Mouse (Mus musculus) lung, embryonic 16.5 days (tissue): ENCODE measurements around the gene Zfp839. TPM values are rescaled to one million over a fixed set of nuclear protein-coding genes. Genes with fewer than 3 reads are reported as not detected.

ENCODE experiments used
- ATAC-seq: fragments of 200-750 bp; cut with Nextera tagmentation; 2 replicates; pipeline ENCODE4 v1.8.0; 2017; ENCODE audit warnings: low read depth, mild to moderate bottlenecking, moderate library complexity
- H3K27ac ChIP-seq: fragments of 300-500 bp; sonication (generic); 2 replicates; pipeline ENCODE4 v1.5.1; 2014; ENCODE audit warnings: mild to moderate bottlenecking, control low read depth, low read length
- H3K27me3 ChIP-seq: fragments of 300-500 bp; sonication (generic); 2 replicates; pipeline ENCODE4 v1.6.1; 2014; ENCODE audit warnings: low read depth, low read length, mixed read lengths; ENCODE audit not compliant: control insufficient read depth, insufficient read depth
- H3K36me3 ChIP-seq: fragments of 300-500 bp; sonication (generic); 2 replicates; pipeline ENCODE4 v1.6.1; 2014; ENCODE audit warnings: low read length; ENCODE audit not compliant: control insufficient read depth, insufficient read depth
- H3K4me1 ChIP-seq: fragments of 300-500 bp; sonication (generic); replicated peaks from 2 replicates; pipeline ENCODE4 v1.6.1; 2014; ENCODE audit warnings: low read length, mixed read lengths; ENCODE audit not compliant: control insufficient read depth, insufficient read depth
- H3K4me2 ChIP-seq: fragments of 300-500 bp; sonication (generic); 2 replicates; pipeline ENCODE4 v1.6.1; 2014; ENCODE audit warnings: low read depth, low read length, control low read depth
- H3K4me3 ChIP-seq: fragments of 300-500 bp; sonication (generic); 2 replicates; pipeline ENCODE4 v1.5.1; 2014; ENCODE audit warnings: mild to moderate bottlenecking, low read length, control low read depth
- H3K9ac ChIP-seq: fragments of 300-500 bp; sonication (generic); 2 replicates; pipeline ENCODE4 v1.6.1; 2014; ENCODE audit warnings: low read length, control low read depth
- H3K9me3 ChIP-seq: fragments of 300-500 bp; sonication (generic); 2 replicates; pipeline ENCODE4 v1.6.1; 2016; ENCODE audit warnings: low read length; ENCODE audit not compliant: control insufficient read depth
- WGBS: fragments of 180-500 bp; shearing (Covaris S2); extraction: QIAGEN DNeasy Blood & Tissue Kit; methylation state at CpG from one replicate; pipeline ENCODE4 v1.1.7; 2014; 5-methylcytosine and 5-hydroxymethylcytosine counted together
- polyA plus RNA-seq: library from polyadenylated mRNA; unstranded; fragments of >200 nt; fragmentation: Nextera tagmentation; extraction: Ambion mirVana; gene quantifications from 2 replicates; pipeline ENCODE4 v1.2.1, GENCODE M21; 2015

The Zfp839 gene
- polyA plus RNA-seq, 1 experiment from 2014 or later: 5.8 TPM

DNA sequence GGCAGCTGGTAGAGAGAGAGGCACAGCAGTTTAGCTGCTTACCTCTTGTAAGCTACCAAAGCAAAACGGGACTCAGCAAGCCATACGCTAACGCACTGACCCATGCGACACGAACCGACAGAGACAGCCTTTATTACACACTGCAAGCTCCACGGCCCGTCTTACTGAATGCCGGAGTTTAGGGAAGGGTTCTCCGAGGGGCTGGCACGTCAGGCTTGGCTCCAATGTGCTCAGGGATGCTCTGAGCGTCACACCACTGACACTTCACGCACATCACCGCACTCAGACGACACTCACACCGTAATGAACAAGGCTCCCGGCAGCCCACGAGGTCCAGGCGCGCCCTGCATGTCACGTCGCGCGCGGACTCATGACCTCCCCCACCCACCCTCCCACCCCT, 38.6 kb downstream of the Zfp839 start:
- Histone ChIP-seq H3K4me1 (peaks cover 15% of the 10 kb centered on the region), H3K27me3 (no peaks in the 10 kb centered on the region), H3K9ac (peak overlapping the region; percentile 76), H3K36me3 (peaks cover 2% of the 10 kb centered on the region; the same call in 1 of the 2 replicates), H3K27ac (no peak overlapping the region), H3K4me3 (peak overlapping the region; percentile 78), H3K9me3 (no peaks in the 10 kb centered on the region), H3K4me2 (peak overlapping the region; percentile 88)
- ATAC-seq: no peak; the same call in 1 of the 2 replicates
- WGBS: 0% methylated on average over 25 of the region's 25 CpGs

DNA sequence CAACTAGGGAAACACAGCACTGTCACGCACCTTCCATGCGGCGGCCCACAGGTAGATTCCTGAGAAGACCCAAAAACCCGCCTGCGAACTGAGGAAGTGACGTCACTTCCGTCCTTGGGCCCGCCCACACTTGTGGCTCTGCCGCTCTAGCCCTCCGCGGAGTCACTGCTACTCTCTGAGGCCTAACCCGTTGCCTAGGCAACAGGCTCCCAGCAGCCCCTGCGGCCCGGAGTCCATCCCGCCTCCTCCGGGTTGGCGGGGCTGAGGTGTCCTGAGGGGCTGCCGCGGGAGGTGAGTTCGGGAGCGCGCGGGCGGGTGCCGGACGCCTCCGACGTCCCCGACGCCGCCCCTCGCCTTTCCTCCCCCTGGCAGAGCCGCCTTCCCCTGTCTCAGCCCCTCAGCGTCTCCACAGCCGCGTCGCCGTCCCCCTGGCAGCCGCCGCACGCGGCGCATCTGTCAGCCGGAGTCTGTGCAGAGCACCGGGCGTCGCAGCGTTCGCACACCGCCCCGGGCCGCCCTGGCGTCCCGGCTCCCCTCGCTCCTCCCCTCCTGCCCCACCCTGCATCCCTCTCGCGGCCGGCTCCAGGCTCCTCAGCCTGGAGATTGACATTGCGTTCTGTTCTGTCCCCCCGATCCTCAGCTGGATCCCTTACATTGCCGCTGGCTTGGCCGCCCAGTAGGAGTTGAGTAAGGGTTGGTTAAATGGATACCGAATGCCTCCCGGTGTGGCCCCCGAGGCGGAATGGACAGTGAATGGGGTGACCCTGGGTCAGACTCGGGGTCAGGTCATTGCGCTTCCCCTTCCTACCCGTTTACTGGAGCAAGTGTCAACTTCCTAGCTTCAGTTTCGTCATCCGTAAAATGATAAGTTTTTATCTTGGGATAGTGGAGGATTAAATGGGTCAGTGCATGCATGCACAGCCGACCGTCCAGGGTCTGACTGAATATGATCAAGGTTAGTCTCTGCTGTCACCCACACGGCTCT, 39.3 kb downstream of the Zfp839 start, which contains the start of the genes Cinp and Tecpr2:
Gene Cinp (minus strand): TSS at position 110 of the 985 bp plus-strand sequence.
Gene Tecpr2 (plus strand): TSS at position 229 of the 985 bp plus-strand sequence.
- no peaks in the 10 kb centered on the region for H3K36me3 ChIP-seq
- H3K4me3 ChIP-seq: peak within 1 kb of the TSS; percentile 78
- peaks cover 15% of the 10 kb centered on the region for H3K4me1 ChIP-seq
- peak within 1 kb of the TSS; percentile 76 for H3K9ac ChIP-seq
- H3K27me3 ChIP-seq: no peaks in the 10 kb centered on the region
- peak; percentile 99 for ATAC-seq
- no peaks in the 10 kb centered on the region for H3K9me3 ChIP-seq
- peak within 1 kb of the TSS; percentile 72 for H3K27ac ChIP-seq
- WGBS: under 1% methylated on average over 73 of the region's 74 CpGs
- peak within 1 kb of the TSS; percentile 88 for H3K4me2 ChIP-seq

DNA sequence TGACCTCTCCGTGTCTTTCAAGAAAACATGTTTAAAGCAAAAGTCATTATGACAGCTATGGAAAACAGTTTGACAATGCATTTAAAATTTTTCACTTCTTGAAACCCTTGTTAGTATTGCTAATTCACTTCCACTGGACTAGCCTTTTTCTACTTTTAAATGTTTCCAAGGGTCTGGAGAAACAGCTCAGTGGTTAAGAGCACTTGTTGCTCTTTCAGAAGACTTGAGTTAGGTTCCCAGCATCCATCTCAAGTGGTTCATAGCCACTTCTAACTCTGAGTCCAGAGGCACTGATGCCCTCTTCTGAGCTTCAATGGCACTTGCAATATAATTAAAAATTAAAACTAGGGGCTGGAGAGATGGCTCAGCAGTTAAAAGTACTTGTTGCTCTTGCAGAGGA, 41.8 kb downstream of the Zfp839 start:
- H3K4me2 ChIP-seq: no peak overlapping the region
- H3K27me3 ChIP-seq: no peaks in the 10 kb centered on the region
- no peak overlapping the region for H3K27ac ChIP-seq
- WGBS: 89% methylated on average over 1 of the region's 1 CpGs
- no peaks in the 10 kb centered on the region for H3K9me3 ChIP-seq
- peaks cover 15% of the 10 kb centered on the region for H3K4me1 ChIP-seq
- H3K4me3 ChIP-seq: no peak overlapping the region
- ATAC-seq: no peak
- no peaks in the 10 kb centered on the region for H3K36me3 ChIP-seq
- H3K9ac ChIP-seq: no peak overlapping the region

DNA sequence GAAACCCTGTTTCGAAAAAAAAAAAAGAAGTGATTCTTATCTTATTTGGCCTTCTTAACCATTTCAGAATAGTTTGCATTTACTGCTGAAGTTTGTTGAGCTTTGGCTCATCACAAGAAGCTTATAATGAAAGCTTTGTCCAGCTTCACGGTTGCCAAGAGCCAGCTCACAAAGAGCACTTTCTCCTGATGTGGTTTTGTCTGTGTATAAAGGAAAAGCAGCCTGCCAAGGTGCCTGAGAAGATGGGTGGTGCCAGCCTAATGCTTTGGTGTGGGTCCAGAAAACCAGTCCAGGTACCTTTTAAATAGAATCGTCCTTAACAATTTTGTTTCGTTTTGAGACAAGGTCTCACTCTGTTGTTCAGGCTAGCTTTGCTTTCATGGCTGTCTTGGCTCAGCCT, 52.1 kb downstream of the Zfp839 start:
- no peak overlapping the region for H3K9ac ChIP-seq
- no peak; the same call in 1 of the 2 replicates for ATAC-seq
- H3K27me3 ChIP-seq: no peaks in the 10 kb centered on the region
- no peak overlapping the region for H3K4me3 ChIP-seq
- peaks cover 2% of the 10 kb centered on the region; the same call in 1 of the 2 replicates for H3K9me3 ChIP-seq
- no peak overlapping the region for H3K4me2 ChIP-seq
- H3K4me1 ChIP-seq: no peaks in the 10 kb centered on the region
- H3K27ac ChIP-seq: 0 out of 2 replicates have a peak overlapping the region, but pooled peaks have one; percentile 36
- H3K36me3 ChIP-seq: no peaks in the 10 kb centered on the region
- 62% methylated on average over 4 of the region's 4 CpGs for WGBS

DNA sequence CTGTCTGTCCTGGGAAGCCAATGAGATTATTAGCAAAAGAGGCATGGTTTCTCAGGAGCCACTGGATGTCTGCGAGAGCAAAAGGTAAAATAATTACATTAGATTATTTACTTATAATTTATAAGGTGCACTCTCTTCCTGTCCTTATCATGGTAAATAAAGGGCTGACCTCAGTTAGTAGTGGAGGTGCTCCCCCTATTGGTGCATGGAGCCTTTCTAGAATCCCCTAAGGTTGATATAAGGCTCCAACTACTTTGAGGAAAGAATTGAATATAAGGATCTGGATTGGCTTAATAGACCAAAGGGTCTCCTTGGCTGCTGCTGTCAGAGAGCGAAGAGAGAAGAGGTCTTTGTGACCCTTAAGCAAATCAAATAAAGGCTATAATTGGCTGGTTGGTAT, 53.5 kb downstream of the Zfp839 start:
- H3K27ac ChIP-seq: no peak overlapping the region
- H3K36me3 ChIP-seq: no peaks in the 10 kb centered on the region
- no peaks in the 10 kb centered on the region for H3K4me1 ChIP-seq
- H3K9me3 ChIP-seq: peaks cover 2% of the 10 kb centered on the region; the same call in 1 of the 2 replicates
- H3K27me3 ChIP-seq: no peaks in the 10 kb centered on the region
- no peak for ATAC-seq
- no peak overlapping the region for H3K4me3 ChIP-seq
- H3K9ac ChIP-seq: no peak overlapping the region
- no peak overlapping the region for H3K4me2 ChIP-seq
- WGBS: 81% methylated on average over 2 of the region's 2 CpGs

DNA sequence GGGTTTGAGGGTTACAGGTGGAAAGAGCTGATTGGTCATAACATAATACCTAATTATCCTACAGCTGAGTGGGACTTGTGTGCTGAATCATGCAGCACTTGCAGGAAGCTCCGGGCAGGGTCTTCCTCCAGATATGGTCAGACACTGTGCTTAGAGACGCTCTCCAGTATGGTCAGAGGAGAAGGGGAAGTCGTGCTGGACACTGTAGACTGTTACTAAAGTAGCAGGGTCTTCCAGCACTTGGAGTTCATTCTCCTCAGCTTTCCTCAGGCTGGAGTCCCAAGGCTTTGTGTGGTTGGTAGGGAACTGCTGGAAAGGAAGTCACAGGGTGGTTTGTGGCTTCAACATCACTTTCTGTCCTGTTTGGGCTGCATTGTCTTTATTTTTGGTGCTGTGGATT, 57.8 kb downstream of the Zfp839 start:
- Histone ChIP-seq H3K4me2 (no peak overlapping the region), H3K27me3 (no peaks in the 10 kb centered on the region), H3K4me1 (no peaks in the 10 kb centered on the region), H3K9ac (no peak overlapping the region), H3K36me3 (no peaks in the 10 kb centered on the region), H3K4me3 (no peak overlapping the region), H3K27ac (no peak overlapping the region), H3K9me3 (peaks cover 2% of the 10 kb centered on the region; the same call in 1 of the 2 replicates)
- WGBS: 69% methylated on average over 3 of the region's 3 CpGs
- no peak for ATAC-seq

DNA sequence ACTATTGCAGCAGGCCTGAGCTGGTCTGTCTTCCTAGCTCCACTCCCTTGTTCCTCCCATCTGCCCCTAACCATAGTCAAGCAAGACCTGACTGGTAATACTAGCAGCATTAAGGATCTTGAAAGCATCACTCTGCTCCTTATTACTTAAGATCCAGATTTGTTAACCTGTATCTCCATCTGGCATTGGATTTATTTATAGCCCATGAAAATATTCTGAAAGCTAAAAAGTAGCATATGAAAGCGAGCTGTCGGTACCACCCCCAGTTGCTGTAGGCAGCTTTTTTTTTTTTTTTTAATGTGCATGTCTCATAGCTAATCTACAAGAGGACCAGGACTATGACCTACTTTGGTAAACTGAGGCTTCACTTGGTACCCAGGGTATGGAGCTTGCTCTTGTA, 59.9 kb downstream of the Zfp839 start:
- no peaks in the 10 kb centered on the region for H3K36me3 ChIP-seq
- no peak for ATAC-seq
- no peak overlapping the region for H3K9ac ChIP-seq
- no peaks in the 10 kb centered on the region for H3K9me3 ChIP-seq
- WGBS: 91% methylated on average over 2 of the region's 2 CpGs
- H3K27ac ChIP-seq: no peak overlapping the region
- no peak overlapping the region for H3K4me2 ChIP-seq
- H3K27me3 ChIP-seq: no peaks in the 10 kb centered on the region
- no peaks in the 10 kb centered on the region for H3K4me1 ChIP-seq
- no peak overlapping the region for H3K4me3 ChIP-seq

DNA sequence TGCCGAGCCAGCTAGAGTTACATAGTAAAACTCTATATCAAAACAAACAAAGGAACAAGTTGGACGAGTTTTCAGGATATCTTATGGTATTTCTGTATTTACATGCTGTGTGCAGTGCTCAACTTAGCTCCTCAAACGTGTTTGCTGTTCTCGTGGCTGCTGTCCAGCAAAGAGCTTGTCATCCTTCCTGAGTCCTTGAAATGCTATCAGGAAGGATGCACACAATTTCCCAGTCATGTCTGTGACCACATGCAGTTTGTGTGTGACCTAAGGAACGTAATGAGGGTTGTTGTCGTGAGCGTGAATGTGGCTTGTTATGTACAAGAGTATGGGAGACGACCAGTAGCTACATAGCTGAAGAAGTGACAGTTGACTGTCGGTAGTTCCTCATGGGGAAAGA, 65.7 kb downstream of the Zfp839 start:
- ATAC-seq: no peak
- no peak overlapping the region for H3K4me2 ChIP-seq
- peaks cover 12% of the 10 kb centered on the region; the same call in 1 of the 2 replicates for H3K36me3 ChIP-seq
- no peak overlapping the region for H3K4me3 ChIP-seq
- H3K27me3 ChIP-seq: no peaks in the 10 kb centered on the region
- no peak overlapping the region for H3K27ac ChIP-seq
- no peak overlapping the region for H3K9ac ChIP-seq
- no peaks in the 10 kb centered on the region for H3K9me3 ChIP-seq
- no peaks in the 10 kb centered on the region for H3K4me1 ChIP-seq
- WGBS: 63% methylated on average over 9 of the region's 9 CpGs
